Mouse (Mus musculus): ENCODE data around the gene Gm10354. TPM values are rescaled to one million over a fixed set of nuclear protein-coding genes. Genes with fewer than 3 reads are reported as not detected.
"Not testable (repeated sequence)": the region's sequence is repeated elsewhere in the genome, so short reads cannot be mapped to it uniquely, and the experiment has no call there.

The Gm10354 gene
- polyA plus RNA-seq, 1 experiment, result not detected

- not testable (repeated sequence) for H3K27me3 ChIP-seq (replicated peaks; ENCODE audit: control insufficient read depth, insufficient read depth, low read length); H3K4me3 ChIP-seq (ENCODE audit: insufficient read depth, low read depth, low read length); H3K36me3 ChIP-seq (ENCODE audit: control insufficient read depth, insufficient read depth, low read length); DNase-seq; H3K4me1 ChIP-seq (ENCODE audit: control insufficient read depth, insufficient read depth, low read length); H3K27ac ChIP-seq (ENCODE audit: insufficient read depth, low read depth, low read length)
Observed at GRCm38 (mm10) chr5:14953587-14953986, 25.1 kb downstream of the Gm10354 start.

- H3K27me3 ChIP-seq (replicated peaks; ENCODE audit: control insufficient read depth, insufficient read depth, low read length); H3K4me3 ChIP-seq (ENCODE audit: insufficient read depth, low read depth, low read length); DNase-seq; H3K4me1 ChIP-seq (ENCODE audit: control insufficient read depth, insufficient read depth, low read length); H3K36me3 ChIP-seq (ENCODE audit: control insufficient read depth, insufficient read depth, low read length); H3K27ac ChIP-seq (ENCODE audit: insufficient read depth, low read depth, low read length): not testable (repeated sequence)
- 72% methylated on average over 3 of the region's 3 CpGs for WGBS
Observed at GRCm38 (mm10) chr5:14952749-14953148, 26.0 kb downstream of the Gm10354 start.

DNA sequence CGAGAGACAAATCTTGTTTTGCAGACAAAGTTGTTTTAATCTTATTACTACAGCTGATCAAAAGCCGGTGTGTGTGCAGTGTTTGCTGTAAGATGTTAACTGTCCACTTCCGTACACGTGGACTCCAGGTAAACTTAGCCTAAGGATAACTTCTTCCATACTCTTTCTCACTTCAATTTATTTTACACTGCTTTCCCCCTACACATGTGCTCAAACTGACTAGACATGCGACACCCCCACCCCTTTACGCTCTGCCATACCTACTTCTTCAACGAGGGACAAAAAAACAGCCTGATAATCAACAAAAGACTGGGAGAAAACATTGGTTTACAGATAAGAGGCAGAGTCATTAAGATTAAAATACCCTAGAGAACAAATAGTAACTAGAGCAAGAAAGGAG lies 26.9 kb downstream of the Gm10354 start:
- not testable (repeated sequence) for H3K4me3 ChIP-seq (ENCODE audit: insufficient read depth, low read depth, low read length); H3K27ac ChIP-seq (ENCODE audit: insufficient read depth, low read depth, low read length); H3K27me3 ChIP-seq (replicated peaks; ENCODE audit: control insufficient read depth, insufficient read depth, low read length); DNase-seq; H3K4me1 ChIP-seq (ENCODE audit: control insufficient read depth, insufficient read depth, low read length); H3K36me3 ChIP-seq (ENCODE audit: control insufficient read depth, insufficient read depth, low read length)
- 66% methylated on average over 7 of the region's 7 CpGs for WGBS

- not testable (repeated sequence) for H3K36me3 ChIP-seq (ENCODE audit: control insufficient read depth, insufficient read depth, low read length); H3K27me3 ChIP-seq (replicated peaks; ENCODE audit: control insufficient read depth, insufficient read depth, low read length); H3K27ac ChIP-seq (ENCODE audit: insufficient read depth, low read depth, low read length); H3K4me1 ChIP-seq (ENCODE audit: control insufficient read depth, insufficient read depth, low read length); H3K4me3 ChIP-seq (ENCODE audit: insufficient read depth, low read depth, low read length)
- DNase-seq, result peak; percentile 38
- WGBS, result 57% methylated on average over 4 of the region's 4 CpGs
Observed at GRCm38 (mm10) chr5:14947482-14948198, 31.1 kb downstream of the Gm10354 start.

DNA sequence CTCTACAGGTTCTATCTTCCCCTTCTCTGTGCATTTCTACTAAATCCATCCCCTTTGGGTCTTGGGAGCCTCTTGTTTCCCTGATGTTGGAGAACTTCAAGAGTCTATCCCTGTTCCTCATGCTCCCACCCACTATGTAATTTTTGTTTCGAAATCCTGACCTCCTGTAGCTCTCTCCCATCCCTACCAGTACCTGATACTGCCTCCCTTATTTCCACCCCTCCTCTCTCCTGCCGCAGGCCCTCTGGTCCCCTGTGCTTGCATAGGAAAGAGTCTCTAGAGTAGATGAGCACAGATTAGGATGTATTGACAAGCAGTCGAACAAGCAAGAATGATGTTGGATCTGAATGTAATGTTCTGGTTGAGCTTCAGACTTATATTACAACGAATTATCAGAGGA lies 33.2 kb downstream of the Gm10354 start:
- 65% methylated on average over 4 of the region's 4 CpGs for WGBS
- DNase-seq; H3K4me1 ChIP-seq (ENCODE audit: control insufficient read depth, insufficient read depth, low read length); H3K27ac ChIP-seq (ENCODE audit: insufficient read depth, low read depth, low read length); H3K27me3 ChIP-seq (replicated peaks; ENCODE audit: control insufficient read depth, insufficient read depth, low read length); H3K4me3 ChIP-seq (ENCODE audit: insufficient read depth, low read depth, low read length); H3K36me3 ChIP-seq (ENCODE audit: control insufficient read depth, insufficient read depth, low read length): not testable (repeated sequence)

GRCm38 (mm10) chr5:14941043-14941442 lies 37.7 kb downstream of the Gm10354 start:
- 91% methylated on average over 1 of the region's 1 CpGs for WGBS
- H3K27me3 ChIP-seq (replicated peaks; ENCODE audit: control insufficient read depth, insufficient read depth, low read length); H3K27ac ChIP-seq (ENCODE audit: insufficient read depth, low read depth, low read length); H3K4me3 ChIP-seq (ENCODE audit: insufficient read depth, low read depth, low read length); DNase-seq; H3K4me1 ChIP-seq (ENCODE audit: control insufficient read depth, insufficient read depth, low read length); H3K36me3 ChIP-seq (ENCODE audit: control insufficient read depth, insufficient read depth, low read length): not testable (repeated sequence)

DNA sequence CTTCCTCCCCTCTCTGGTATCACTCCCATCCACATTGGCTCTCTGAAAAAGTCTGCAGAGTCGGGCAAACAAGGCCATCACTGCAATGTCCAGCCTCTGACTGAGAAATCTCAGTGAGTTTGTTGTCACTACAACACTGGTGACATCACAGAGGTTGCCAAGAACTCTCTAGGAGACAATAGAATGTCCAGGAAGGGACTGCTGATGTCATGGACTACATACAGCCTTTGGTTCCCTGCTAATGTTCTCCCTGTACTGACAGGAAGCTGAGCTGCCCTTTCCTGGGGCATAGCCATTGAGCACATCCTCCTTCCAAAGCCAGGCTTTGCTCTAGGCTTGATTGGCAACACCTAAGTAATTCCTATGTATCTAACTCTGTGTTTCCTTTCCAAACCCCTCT lies 40.4 kb downstream of the Gm10354 start, which contains the start of gene Speer4e:
Speer4e (minus strand) TSS at position 101 of the 400 bp plus-strand sequence.
- not testable (repeated sequence) for H3K27ac ChIP-seq (ENCODE audit: insufficient read depth, low read depth, low read length); H3K4me3 ChIP-seq (ENCODE audit: insufficient read depth, low read depth, low read length); DNase-seq; H3K4me1 ChIP-seq (ENCODE audit: control insufficient read depth, insufficient read depth, low read length); H3K36me3 ChIP-seq (ENCODE audit: control insufficient read depth, insufficient read depth, low read length); H3K27me3 ChIP-seq (replicated peaks; ENCODE audit: control insufficient read depth, insufficient read depth, low read length)
- 30% methylated on average over 1 of the region's 1 CpGs for WGBS

- DNase-seq; H3K27ac ChIP-seq (ENCODE audit: insufficient read depth, low read depth, low read length); H3K27me3 ChIP-seq (replicated peaks; ENCODE audit: control insufficient read depth, insufficient read depth, low read length); H3K4me3 ChIP-seq (ENCODE audit: insufficient read depth, low read depth, low read length); H3K4me1 ChIP-seq (ENCODE audit: control insufficient read depth, insufficient read depth, low read length); H3K36me3 ChIP-seq (ENCODE audit: control insufficient read depth, insufficient read depth, low read length): not testable (repeated sequence)
- 71% methylated on average over 5 of the region's 6 CpGs for WGBS
Observed at GRCm38 (mm10) chr5:14933721-14934120, 45.0 kb downstream of the Gm10354 start.

DNA sequence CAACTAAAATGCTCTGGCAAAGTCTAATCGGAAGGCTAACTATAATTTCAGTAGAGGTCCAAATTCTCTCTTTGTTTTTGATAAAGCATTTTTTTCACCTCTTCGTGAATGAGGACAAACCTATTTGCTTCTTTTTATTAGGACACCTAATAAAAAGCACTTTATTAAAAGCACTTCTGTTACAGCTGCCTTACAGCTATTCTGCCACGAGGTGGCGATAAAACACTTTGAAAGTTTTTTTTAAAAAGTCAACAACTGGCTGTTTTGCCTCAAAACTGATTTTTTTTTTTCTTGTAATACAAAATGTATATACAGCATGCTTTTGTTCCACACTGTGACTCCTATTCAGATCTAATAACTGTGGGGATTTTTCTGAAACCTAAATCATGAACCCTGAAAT lies 51.7 kb downstream of the Gm10354 start:
- H3K27ac ChIP-seq (ENCODE audit: insufficient read depth, low read depth, low read length); H3K36me3 ChIP-seq (ENCODE audit: control insufficient read depth, insufficient read depth, low read length); H3K4me3 ChIP-seq (ENCODE audit: insufficient read depth, low read depth, low read length); DNase-seq; H3K4me1 ChIP-seq (ENCODE audit: control insufficient read depth, insufficient read depth, low read length); H3K27me3 ChIP-seq (replicated peaks; ENCODE audit: control insufficient read depth, insufficient read depth, low read length): not testable (repeated sequence)
- 31% methylated on average over 4 of the region's 4 CpGs for WGBS

Other genes starting within 250 kb of the Gm10354 start
- gene Gm9758, start 64.0 kb downstream of the Gm10354 start, polyA plus RNA-seq (2012; rRNA removed), result not detected in 2 replicates
- not detected in 2 replicates for gene Speer4e, start 40.5 kb downstream of the Gm10354 start, polyA plus RNA-seq (2012; rRNA removed)
- not detected in 2 replicates for gene Gm17019, start 54.1 kb upstream of the Gm10354 start, polyA plus RNA-seq (2012; rRNA removed)